Mouse (Mus musculus) lung, embryonic 14.5 days (tissue): ENCODE measurements around the gene Cst7. TPM values are rescaled to one million over a fixed set of nuclear protein-coding genes. Genes with fewer than 3 reads are reported as not detected.

ENCODE experiments used
- ATAC-seq: fragments of 200-750 bp; cut with Nextera tagmentation; 2 replicates; pipeline ENCODE4 v1.8.0; 2017; ENCODE audit warnings: mild to moderate bottlenecking, moderate TSS enrichment, moderate library complexity; ENCODE audit not compliant: insufficient read depth
- DNase-seq: peaks from one replicate; pipeline ENCODE4 v3.0.0-alpha.2; 2015
- H3K27ac ChIP-seq: fragments of 300-500 bp; sonication (generic); 2 replicates; pipeline ENCODE4 v1.5.1; 2014; ENCODE audit warnings: low read depth, mild to moderate bottlenecking, moderate library complexity
- H3K27me3 ChIP-seq: fragments of 300-500 bp; sonication (generic); 2 replicates; pipeline ENCODE4 v1.6.1; 2014; ENCODE audit warnings: low read length, control low read depth; ENCODE audit not compliant: insufficient read depth
- H3K36me3 ChIP-seq: fragments of 300-500 bp; sonication (generic); 2 replicates; pipeline ENCODE4 v1.6.1; 2014; ENCODE audit warnings: control low read depth; ENCODE audit not compliant: insufficient read depth
- H3K4me1 ChIP-seq: fragments of 300-500 bp; sonication (generic); 2 replicates; pipeline ENCODE4 v1.6.1; 2014; ENCODE audit warnings: antibody characterized with exemption, control low read depth; ENCODE audit not compliant: insufficient read depth
- H3K4me2 ChIP-seq: fragments of 300-500 bp; sonication (generic); 2 replicates; pipeline ENCODE4 v1.6.1; 2014; ENCODE audit warnings: mild to moderate bottlenecking
- H3K4me3 ChIP-seq: fragments of 300-500 bp; sonication (generic); 2 replicates; pipeline ENCODE4 v1.5.1; 2014; ENCODE audit warnings: low read depth, low read length
- H3K9ac ChIP-seq: fragments of 300-500 bp; sonication (generic); 2 replicates; pipeline ENCODE4 v1.6.1; 2014
- H3K9me3 ChIP-seq: fragments of 300-500 bp; sonication (generic); 2 replicates; pipeline ENCODE4 v1.6.1; 2016; ENCODE audit warnings: low read depth, low read length, control low read depth
- CTCF ChIP-seq: IDR thresholded peaks from 2 replicates; pipeline ENCODE4 v1.5.1; 2016; ENCODE audit warnings: antibody characterized with exemption, low read depth
- WGBS: fragments of 180-500 bp; shearing (Covaris S2); extraction: QIAGEN DNeasy Blood & Tissue Kit; methylation state at CpG from one replicate; pipeline ENCODE4 v1.1.7; 2014; 5-methylcytosine and 5-hydroxymethylcytosine counted together
- polyA plus RNA-seq: library from polyadenylated mRNA; unstranded; fragments of >200 nt; fragmentation: Nextera tagmentation; extraction: Ambion mirVana; gene quantifications from 2 replicates; pipeline ENCODE4 v1.2.1, GENCODE M21; 2014

Gene Cst7
- polyA plus RNA-seq, 1 experiment from 2014 or later, result 0.32 TPM

- H3K36me3 ChIP-seq, result no peaks in the 10 kb centered on the region
- no peak overlapping the region for H3K27ac ChIP-seq
- WGBS, result 86% methylated on average over 1 of the region's 1 CpGs
- no peak for DNase-seq
- H3K9me3 ChIP-seq, result no peaks in the 10 kb centered on the region
- no peak for TF ChIP-seq CTCF
- no peaks in the 10 kb centered on the region for H3K4me1 ChIP-seq
- H3K27me3 ChIP-seq, result no peaks in the 10 kb centered on the region
- no peak overlapping the region for H3K4me3 ChIP-seq
- H3K4me2 ChIP-seq, result no peak overlapping the region
- ATAC-seq, result no peak
- H3K9ac ChIP-seq, result no peak overlapping the region
Observed at GRCm38 (mm10) chr2:150576256-150576655, 6.0 kb downstream of the Cst7 start.

DNA sequence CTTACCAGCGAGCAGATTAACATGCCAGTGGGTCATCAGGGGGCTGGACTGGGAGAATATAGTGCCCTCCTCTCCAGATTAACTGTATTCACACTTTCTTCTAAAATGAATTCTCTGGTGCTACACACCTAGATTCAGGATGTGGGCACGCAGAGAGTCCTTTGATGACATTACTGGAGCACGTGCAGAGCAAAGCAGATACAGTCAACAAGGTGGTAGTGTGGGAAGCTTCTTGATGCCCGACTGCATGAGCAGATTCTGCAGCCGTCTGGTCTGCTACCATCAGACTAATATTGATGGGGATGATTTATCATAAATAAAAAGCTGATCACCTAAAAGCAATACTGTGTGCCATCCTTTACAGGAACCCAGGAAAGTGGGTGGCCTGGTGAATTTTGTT is 8.4 kb downstream of the Cst7 start:
- no peaks in the 10 kb centered on the region for H3K27me3 ChIP-seq
- H3K4me2 ChIP-seq, result no peak overlapping the region
- no peaks in the 10 kb centered on the region for H3K4me1 ChIP-seq
- ATAC-seq (no peak), DNase-seq (no peak)
- H3K9ac ChIP-seq, result no peak overlapping the region
- H3K4me3 ChIP-seq, result no peak overlapping the region
- H3K27ac ChIP-seq, result no peak overlapping the region
- 82% methylated on average over 5 of the region's 5 CpGs for WGBS
- peaks cover 5% of the 10 kb centered on the region; the same call in 1 of the 2 replicates for H3K36me3 ChIP-seq
- TF ChIP-seq CTCF, result no peak
- no peaks in the 10 kb centered on the region for H3K9me3 ChIP-seq

GRCm38 (mm10) chr2:150579628-150580027 is 9.4 kb downstream of the Cst7 start:
- ATAC-seq (no peak), DNase-seq (no peak)
- Histone ChIP-seq H3K9me3 (no peaks in the 10 kb centered on the region), H3K36me3 (peaks cover 15% of the 10 kb centered on the region), H3K4me3 (no peak overlapping the region), H3K4me2 (no peak overlapping the region), H3K27ac (no peak overlapping the region), H3K9ac (no peak overlapping the region), H3K27me3 (no peaks in the 10 kb centered on the region), H3K4me1 (no peaks in the 10 kb centered on the region)
- TF ChIP-seq CTCF, result no peak
- 78% methylated on average over 1 of the region's 1 CpGs for whole genome bisulfite sequencing

GRCm38 (mm10) chr2:150589076-150589475 is 18.9 kb downstream of the Cst7 start:
- Histone ChIP-seq H3K4me2 (no peak overlapping the region), H3K27me3 (no peaks in the 10 kb centered on the region), H3K9ac (no peak overlapping the region), H3K4me3 (no peak overlapping the region), H3K9me3 (no peaks in the 10 kb centered on the region), H3K27ac (no peak overlapping the region), H3K4me1 (no peaks in the 10 kb centered on the region), H3K36me3 (peaks cover 58% of the 10 kb centered on the region)
- ATAC-seq, result no peak
- DNase-seq, result no peak
- WGBS, result 77% methylated on average over 11 of the region's 11 CpGs
- no peak for TF ChIP-seq CTCF

GRCm38 (mm10) chr2:150595411-150596190 is 25.4 kb downstream of the Cst7 start:
- H3K4me2 ChIP-seq, result no peak overlapping the region
- WGBS, result 67% methylated on average over 3 of the region's 3 CpGs
- no peak overlapping the region for H3K27ac ChIP-seq
- no peaks in the 10 kb centered on the region for H3K4me1 ChIP-seq
- H3K36me3 ChIP-seq, result peaks cover 21% of the 10 kb centered on the region; the same call in 1 of the 2 replicates
- ATAC-seq, result no peak
- no peak for DNase-seq
- no peak for TF ChIP-seq CTCF
- no peak overlapping the region for H3K4me3 ChIP-seq
- H3K9ac ChIP-seq, result no peak overlapping the region
- no peaks in the 10 kb centered on the region for H3K27me3 ChIP-seq
- H3K9me3 ChIP-seq, result no peaks in the 10 kb centered on the region

DNA sequence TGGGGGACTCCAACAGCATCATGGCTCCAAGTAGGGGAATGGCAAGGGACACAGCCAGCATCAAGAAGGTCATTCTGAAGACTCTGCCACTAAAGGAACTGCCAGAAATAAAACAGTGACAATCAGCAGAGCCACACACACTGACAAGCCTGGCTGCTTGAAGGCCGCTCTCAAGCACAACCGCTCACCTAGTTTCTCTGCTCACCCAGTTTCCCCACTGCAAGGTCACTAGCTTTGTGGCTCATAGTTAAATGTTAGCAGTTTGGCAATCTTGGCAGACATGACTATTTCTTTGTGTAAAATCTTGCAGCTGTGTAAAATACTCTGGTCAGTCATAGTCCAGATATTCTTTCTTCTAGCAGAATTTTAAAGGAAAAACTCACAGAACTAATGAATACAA is 30.0 kb downstream of the Cst7 start:
- no peaks in the 10 kb centered on the region for H3K27me3 ChIP-seq
- no peak overlapping the region for H3K9ac ChIP-seq
- no peaks in the 10 kb centered on the region for H3K36me3 ChIP-seq
- no peak overlapping the region for H3K27ac ChIP-seq
- H3K9me3 ChIP-seq, result no peaks in the 10 kb centered on the region
- H3K4me2 ChIP-seq, result no peak overlapping the region
- ATAC-seq (no peak), DNase-seq (no peak)
- H3K4me1 ChIP-seq, result no peaks in the 10 kb centered on the region
- no peak overlapping the region for H3K4me3 ChIP-seq
- TF ChIP-seq CTCF, result no peak
- 91% methylated on average over 2 of the region's 2 CpGs for WGBS

DNA sequence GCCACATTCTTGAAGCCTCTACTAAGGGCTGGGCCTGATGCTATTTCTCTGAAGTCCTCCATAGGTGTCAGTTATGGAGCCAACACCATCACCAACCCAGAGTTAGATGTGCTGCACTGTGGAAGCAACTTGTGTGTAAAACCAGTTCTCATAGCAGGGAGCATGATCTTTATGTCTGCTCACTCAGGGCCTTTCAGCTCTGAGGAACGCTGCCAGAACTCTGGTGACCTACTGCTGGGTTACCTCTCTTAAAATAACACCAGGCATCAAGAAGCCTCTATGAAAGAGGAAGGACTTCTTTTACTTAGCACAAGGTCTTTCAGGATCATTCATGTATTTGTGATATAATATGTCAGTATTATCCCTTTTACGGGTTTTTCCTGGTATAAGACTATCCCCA is 32.0 kb downstream of the Cst7 start:
- no peak for DNase-seq
- no peak overlapping the region for H3K27ac ChIP-seq
- H3K27me3 ChIP-seq, result no peaks in the 10 kb centered on the region
- H3K4me1 ChIP-seq, result 0 out of 2 replicates have a peak, but pooled peaks cover under 1% of the 10 kb centered on the region
- 93% methylated on average over 2 of the region's 2 CpGs for WGBS
- H3K9ac ChIP-seq, result no peak overlapping the region
- no peak for ATAC-seq
- H3K4me2 ChIP-seq, result no peak overlapping the region
- no peak overlapping the region for H3K4me3 ChIP-seq
- H3K36me3 ChIP-seq, result no peaks in the 10 kb centered on the region
- no peaks in the 10 kb centered on the region for H3K9me3 ChIP-seq
- no peak for TF ChIP-seq CTCF
